Mouse (Mus musculus) kidney, postnatal 0 days (tissue): ENCODE data around the gene Tuft1. TPM values are rescaled to one million over a fixed set of nuclear protein-coding genes. Genes with fewer than 3 reads are reported as not detected.

Source experiments
- ATAC-seq: fragments of 200-750 bp; cut with Nextera tagmentation; replicated peaks from 2 replicates; pipeline ENCODE4 v1.8.0; 2017; ENCODE audit warnings: low read depth, moderate number of reproducible peaks, moderate TSS enrichment, moderate library complexity; ENCODE audit not compliant: low FRiP score
- DNase-seq: peaks from one replicate; pipeline ENCODE4 v3.0.0-alpha.2; 2016; ENCODE audit warnings: low spot score
- H3K27ac ChIP-seq: fragments of 300-500 bp; sonication (generic); 2 replicates; pipeline ENCODE4 v1.5.1; 2014; ENCODE audit warnings: mild to moderate bottlenecking
- H3K27me3 ChIP-seq: fragments of 300-500 bp; sonication (generic); 2 replicates; pipeline ENCODE4 v1.6.1; 2014; ENCODE audit warnings: low read length, mixed read lengths; ENCODE audit not compliant: insufficient read depth
- H3K36me3 ChIP-seq: fragments of 300-500 bp; sonication (generic); 2 replicates; pipeline ENCODE4 v1.6.1; 2014; ENCODE audit warnings: low read length, mixed read lengths; ENCODE audit not compliant: insufficient read depth
- H3K4me1 ChIP-seq: fragments of 300-500 bp; sonication (generic); replicated peaks from 2 replicates; pipeline ENCODE4 v1.6.1; 2014; ENCODE audit warnings: antibody characterized with exemption, low read length, mixed read lengths; ENCODE audit not compliant: insufficient read depth
- H3K4me2 ChIP-seq: fragments of 300-500 bp; sonication (generic); 2 replicates; pipeline ENCODE4 v1.6.1; 2014; ENCODE audit warnings: mild to moderate bottlenecking, low read length, moderate library complexity, mixed read lengths
- H3K4me3 ChIP-seq: fragments of 300-500 bp; sonication (generic); replicated peaks from 2 replicates; pipeline ENCODE4 v1.5.1; 2014; ENCODE audit warnings: low read depth, low read length
- H3K9ac ChIP-seq: fragments of 300-500 bp; sonication (generic); 2 replicates; pipeline ENCODE4 v1.6.1; 2014; ENCODE audit warnings: low read depth, low read length
- H3K9me3 ChIP-seq: fragments of 300-500 bp; sonication (generic); replicated peaks from 2 replicates; pipeline ENCODE4 v1.6.1; 2016; ENCODE audit warnings: low read length, inconsistent platforms, mixed read lengths
- CTCF ChIP-seq: IDR thresholded peaks from 2 replicates; pipeline ENCODE4 v1.5.1; 2016; ENCODE audit warnings: antibody characterized with exemption, low read depth, mild to moderate bottlenecking, moderate library complexity
- WGBS: fragments of 180-500 bp; shearing (Covaris S2); extraction: QIAGEN DNeasy Blood & Tissue Kit; methylation state at CpG from one replicate; pipeline ENCODE4 v1.1.7; 2014; 5-methylcytosine and 5-hydroxymethylcytosine counted together
- polyA plus RNA-seq: library from polyadenylated mRNA; unstranded; fragments of >200 nt; fragmentation: Nextera tagmentation; extraction: Ambion mirVana; gene quantifications from 2 replicates; pipeline ENCODE4 v1.2.1, GENCODE M21; 2015

The Tuft1 gene
- polyA plus RNA-seq, 1 experiment from 2014 or later: 9.1 TPM

DNA sequence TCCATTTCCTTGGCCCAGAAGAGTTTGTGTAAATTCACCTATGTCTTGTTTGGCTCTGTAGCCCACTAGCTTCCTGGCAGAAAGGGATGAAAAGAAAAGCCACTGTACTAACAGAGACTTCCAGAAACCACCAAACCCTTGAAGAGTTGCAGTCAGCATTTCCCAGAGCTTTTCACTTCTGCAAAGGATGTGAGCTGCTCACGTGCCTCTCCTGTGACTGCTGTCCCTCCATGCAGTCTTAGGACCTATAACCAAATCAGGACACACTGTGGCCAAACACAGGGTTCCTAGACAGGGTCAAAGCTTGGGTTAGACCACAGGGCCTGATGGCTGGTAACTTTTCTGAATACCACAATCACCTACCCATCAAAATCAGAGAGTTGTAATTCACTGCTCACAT lies 46.4 kb downstream of the Tuft1 start:
- 88% methylated on average over 1 of the region's 1 CpGs for WGBS
- H3K9ac ChIP-seq: no peak overlapping the region
- H3K9me3 ChIP-seq: no peaks in the 10 kb centered on the region
- no peak overlapping the region for H3K4me2 ChIP-seq
- DNase-seq (no peak), ATAC-seq (no peak)
- no peaks in the 10 kb centered on the region for H3K36me3 ChIP-seq
- H3K27ac ChIP-seq: no peak overlapping the region
- no peak overlapping the region for H3K4me3 ChIP-seq
- H3K27me3 ChIP-seq: no peaks in the 10 kb centered on the region
- no peak for TF ChIP-seq CTCF
- no peaks in the 10 kb centered on the region; the same call in 1 of the 2 replicates for H3K4me1 ChIP-seq

DNA sequence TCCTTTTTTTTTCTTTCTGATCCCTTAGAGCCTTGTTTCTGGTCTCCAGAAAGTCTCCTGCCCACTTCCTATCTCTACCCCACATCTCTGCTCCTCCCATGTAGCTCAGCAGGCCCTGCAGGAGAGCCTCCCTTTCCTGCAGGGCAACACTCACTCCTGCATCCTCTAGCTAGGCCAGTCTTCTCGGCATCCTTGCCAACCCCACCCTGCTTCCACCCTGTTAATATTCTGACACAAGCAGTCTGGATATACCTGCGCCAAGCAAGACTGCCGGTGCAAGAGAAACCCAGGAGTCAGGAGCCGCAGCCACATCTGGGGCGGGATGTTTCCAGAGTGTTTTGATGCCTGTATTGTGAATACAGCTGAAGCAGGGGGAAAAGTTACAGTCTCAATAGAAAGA lies 46.8 kb downstream of the Tuft1 start:
- Histone ChIP-seq H3K27ac (no peak overlapping the region), H3K27me3 (no peaks in the 10 kb centered on the region), H3K9ac (no peak overlapping the region), H3K9me3 (no peaks in the 10 kb centered on the region), H3K4me3 (no peak overlapping the region), H3K4me2 (no peak overlapping the region), H3K4me1 (no peaks in the 10 kb centered on the region; the same call in 1 of the 2 replicates), H3K36me3 (no peaks in the 10 kb centered on the region)
- DNase-seq (no peak), ATAC-seq (no peak)
- WGBS: 76% methylated on average over 5 of the region's 5 CpGs
- TF ChIP-seq CTCF: no peak

DNA sequence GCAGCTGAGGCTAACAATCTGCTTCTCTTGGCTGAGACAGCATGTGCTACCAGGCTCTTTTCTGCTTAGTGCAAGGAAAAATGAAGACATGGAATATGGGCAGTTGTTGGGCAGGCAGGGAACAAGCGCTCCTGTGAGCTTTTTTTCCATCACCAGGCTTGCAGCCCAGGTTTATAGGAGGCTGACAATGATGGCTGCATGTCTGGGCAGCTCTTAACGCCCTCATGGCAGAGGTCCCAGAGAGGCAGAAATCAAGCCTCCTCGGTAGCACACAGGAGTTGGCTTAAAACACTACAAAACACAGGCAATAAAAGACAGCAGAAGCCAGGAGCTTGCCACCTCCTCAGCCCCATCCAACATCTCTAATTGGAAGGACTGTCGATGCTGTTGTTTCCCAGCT lies 47.3 kb downstream of the Tuft1 start:
- TF ChIP-seq CTCF: no peak
- no peak for ATAC-seq
- H3K4me1 ChIP-seq: no peaks in the 10 kb centered on the region; the same call in 1 of the 2 replicates
- H3K4me3 ChIP-seq: no peak overlapping the region
- no peaks in the 10 kb centered on the region for H3K36me3 ChIP-seq
- WGBS: 51% methylated on average over 4 of the region's 4 CpGs
- no peak overlapping the region for H3K4me2 ChIP-seq
- no peaks in the 10 kb centered on the region for H3K9me3 ChIP-seq
- H3K9ac ChIP-seq: no peak overlapping the region
- no peak overlapping the region for H3K27ac ChIP-seq
- DNase-seq: no peak
- H3K27me3 ChIP-seq: no peaks in the 10 kb centered on the region

DNA sequence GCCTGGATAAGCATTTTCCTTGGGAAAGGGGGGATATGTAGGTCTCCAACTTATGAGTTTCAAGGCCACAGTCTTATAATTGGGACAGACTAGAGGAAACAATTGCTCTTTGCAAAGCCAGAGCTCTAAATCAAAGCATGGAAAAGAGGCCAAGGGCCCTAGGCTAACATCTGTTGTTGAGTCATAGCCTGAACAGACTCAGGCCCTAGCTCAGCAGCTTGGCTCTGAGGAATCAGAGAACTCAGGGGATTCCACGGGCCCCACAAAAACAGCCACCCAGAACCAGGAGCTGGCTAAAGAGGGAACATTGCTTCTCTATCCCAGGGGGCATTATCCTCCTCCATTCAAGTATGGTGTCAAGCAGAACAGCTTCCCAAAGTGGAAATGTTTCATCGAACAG lies 48.1 kb downstream of the Tuft1 start:
- Histone ChIP-seq H3K9me3 (no peaks in the 10 kb centered on the region), H3K36me3 (no peaks in the 10 kb centered on the region), H3K9ac (no peak overlapping the region), H3K27ac (no peak overlapping the region), H3K4me3 (no peak overlapping the region), H3K4me2 (no peak overlapping the region), H3K27me3 (no peaks in the 10 kb centered on the region), H3K4me1 (no peaks in the 10 kb centered on the region; the same call in 1 of the 2 replicates)
- DNase-seq: peak; percentile 21
- WGBS: 65% methylated on average over 2 of the region's 2 CpGs
- no peak for ATAC-seq
- no peak for TF ChIP-seq CTCF

DNA sequence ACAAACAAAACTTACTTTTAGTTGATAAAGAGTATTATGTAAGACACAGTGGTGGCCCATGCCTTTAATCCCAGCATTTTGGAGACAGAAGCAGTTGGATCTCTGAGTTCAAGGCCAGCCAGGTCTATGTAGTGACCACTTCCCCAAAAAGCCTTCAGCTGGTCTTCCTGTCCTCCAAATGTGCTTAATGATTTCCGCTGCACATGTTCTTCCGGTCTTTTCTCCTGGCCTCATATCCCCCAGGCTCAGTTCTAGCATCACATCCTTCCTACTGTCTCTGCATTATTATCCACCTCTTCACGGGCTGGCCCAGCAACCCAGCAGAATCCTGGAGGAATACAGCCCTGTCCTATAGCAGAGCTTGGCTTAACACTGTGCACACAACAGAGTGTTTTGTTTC lies 49.1 kb downstream of the Tuft1 start:
- H3K4me2 ChIP-seq: no peak overlapping the region
- no peak overlapping the region for H3K4me3 ChIP-seq
- no peaks in the 10 kb centered on the region; the same call in 1 of the 2 replicates for H3K4me1 ChIP-seq
- WGBS: 80% methylated on average over 3 of the region's 3 CpGs
- no peak overlapping the region for H3K27ac ChIP-seq
- H3K9ac ChIP-seq: no peak overlapping the region
- no peaks in the 10 kb centered on the region for H3K9me3 ChIP-seq
- DNase-seq (no peak), ATAC-seq (no peak)
- H3K36me3 ChIP-seq: no peaks in the 10 kb centered on the region
- no peak for TF ChIP-seq CTCF
- H3K27me3 ChIP-seq: no peaks in the 10 kb centered on the region

DNA sequence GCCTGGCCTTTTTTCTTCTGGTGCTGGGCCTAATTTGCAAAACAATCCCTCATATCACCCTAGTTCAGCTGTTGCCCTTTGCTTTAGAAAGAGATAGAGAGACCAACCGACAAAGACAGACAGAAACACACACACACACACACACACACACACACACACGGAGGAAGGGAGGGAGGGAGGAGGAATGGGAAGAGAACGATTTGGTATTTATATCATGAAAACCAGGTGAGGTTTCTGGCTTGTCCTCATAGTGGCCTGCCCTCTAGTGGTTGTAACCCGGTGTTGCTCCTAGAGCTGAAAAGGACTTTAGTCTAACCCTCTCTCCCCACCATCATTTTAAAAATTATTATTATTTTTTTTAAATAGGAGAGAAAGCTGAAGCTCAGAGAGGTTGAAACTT lies 56.7 kb downstream of the Tuft1 start:
- TF ChIP-seq CTCF: peak; percentile 85
- DNase-seq (peak; percentile 78), ATAC-seq (no peak)
- WGBS: 0% methylated on average over 4 of the region's 4 CpGs
- H3K9me3 ChIP-seq: no peaks in the 10 kb centered on the region
- H3K4me1 ChIP-seq: no peaks in the 10 kb centered on the region
- no peak overlapping the region for H3K27ac ChIP-seq
- H3K36me3 ChIP-seq: no peaks in the 10 kb centered on the region
- no peaks in the 10 kb centered on the region for H3K27me3 ChIP-seq
- H3K9ac ChIP-seq: no peak overlapping the region
- no peak overlapping the region for H3K4me3 ChIP-seq
- H3K4me2 ChIP-seq: no peak overlapping the region

DNA sequence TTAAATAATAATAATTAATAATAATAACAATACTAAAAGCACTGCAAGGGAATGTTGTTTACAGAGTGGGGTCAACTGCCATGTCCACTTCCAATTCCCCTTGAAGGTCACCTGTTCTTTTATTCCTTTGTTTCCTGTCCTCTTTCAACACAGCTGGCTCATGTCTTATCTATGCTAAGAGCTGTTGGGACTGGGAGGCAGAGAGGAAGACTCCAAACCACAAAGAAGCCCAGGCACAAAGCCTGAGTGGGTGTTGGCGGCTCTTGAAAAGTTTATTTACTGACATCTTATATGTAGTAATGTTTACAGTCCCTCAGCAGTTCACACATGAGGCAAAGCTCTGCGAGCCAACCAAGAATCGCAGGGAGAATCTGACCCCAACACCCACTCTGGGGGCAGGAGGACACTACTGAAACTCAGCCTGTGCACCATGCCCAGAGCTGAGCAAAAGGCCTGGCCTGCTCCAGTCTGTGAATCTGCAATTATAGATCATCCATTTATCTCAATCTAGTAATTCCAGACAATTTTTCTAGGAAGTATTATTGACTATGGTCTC lies 61.4 kb downstream of the Tuft1 start:
- ATAC-seq (no peak), DNase-seq (no peak)
- no peaks in the 10 kb centered on the region for H3K36me3 ChIP-seq
- H3K4me1 ChIP-seq: no peaks in the 10 kb centered on the region
- H3K9me3 ChIP-seq: no peaks in the 10 kb centered on the region
- no peaks in the 10 kb centered on the region for H3K27me3 ChIP-seq
- no peak overlapping the region for H3K27ac ChIP-seq
- TF ChIP-seq CTCF: no peak
- H3K4me3 ChIP-seq: no peak overlapping the region
- WGBS: 40% methylated on average over 3 of the region's 3 CpGs
- H3K4me2 ChIP-seq: no peak overlapping the region
- H3K9ac ChIP-seq: no peak overlapping the region
